Mouse (Mus musculus) ES-Bruce4 (cell line): ENCODE measurements at regions not wholly inside any gene's neighbourhood (a gene's known extent, or its start where the extent isn't known, plus 50 kb on each side); places are given as distances from the start of the nearest gene placed in this dataset.

Experiments
- H3K27ac ChIP-seq: 2 replicates; pipeline ENCODE4 v1.5.1; 2012; ENCODE audit warnings: low read length, inconsistent platforms; ENCODE audit not compliant: insufficient read depth
- H3K27me3 ChIP-seq: 2 replicates; pipeline ENCODE4 v1.6.1; 2012; ENCODE audit warnings: mild to moderate bottlenecking, low read length, inconsistent platforms; ENCODE audit not compliant: control insufficient read depth, poor library complexity, insufficient read depth, severe bottlenecking
- H3K36me3 ChIP-seq: 2 replicates; pipeline ENCODE4 v1.6.1; 2012; ENCODE audit warnings: inconsistent platforms, mild to moderate bottlenecking, low read length, moderate library complexity; ENCODE audit not compliant: control insufficient read depth, poor library complexity, insufficient read depth, severe bottlenecking
- H3K4me1 ChIP-seq: one replicate; pipeline ENCODE4 v1.8.1; 2011; ENCODE audit warnings: low read length; ENCODE audit not compliant: control insufficient read depth, insufficient read depth
- H3K4me3 ChIP-seq: 2 replicates; pipeline ENCODE4 v1.5.1; 2011; ENCODE audit warnings: low read depth, mild to moderate bottlenecking, low read length
- H3K9ac ChIP-seq: 2 replicates; pipeline ENCODE4 v1.6.1; 2012; ENCODE audit warnings: low read depth, mild to moderate bottlenecking, inconsistent platforms; ENCODE audit not compliant: poor library complexity, severe bottlenecking
- H3K9me3 ChIP-seq: replicated peaks from 2 replicates; pipeline ENCODE4 v1.6.1; 2012; ENCODE audit warnings: mild to moderate bottlenecking, low read length, inconsistent platforms; ENCODE audit not compliant: control insufficient read depth, poor library complexity, insufficient read depth, severe bottlenecking
- CTCF ChIP-seq: IDR thresholded peaks from one replicate; pipeline ENCODE4 v1.8.1; 2011; ENCODE audit warnings: low read depth, low read length
- EP300 ChIP-seq: IDR thresholded peaks from 2 replicates; pipeline ENCODE4 v1.6.1; 2011; ENCODE audit warnings: low read depth, low read length; ENCODE audit not compliant: insufficient read depth
- POLR2A ChIP-seq: IDR thresholded peaks from one replicate; pipeline ENCODE4 v1.8.1; 2011; ENCODE audit warnings: low read length; ENCODE audit not compliant: insufficient read depth

- Histone ChIP-seq H3K36me3 (no peaks in the 10 kb centered on the region), H3K9me3 (no peaks in the 10 kb centered on the region), H3K4me3 (no peak overlapping the region), H3K4me1 (no peaks in the 10 kb centered on the region), H3K9ac (no peak overlapping the region), H3K27me3 (no peaks in the 10 kb centered on the region), H3K27ac (no peak overlapping the region)
- TF ChIP-seq EP300 = no peak
- TF ChIP-seq POLR2A = no peak
- no peak for TF ChIP-seq CTCF
These were observed 54.0 kb upstream of the Xpo1 start for GRCm38 (mm10) chr11:23201701-23202449.

GRCm38 (mm10) chr11:23203566-23203965 lies 52.3 kb upstream of the Xpo1 start:
- H3K4me3 ChIP-seq = peak overlapping the region; percentile 31
- H3K27me3 ChIP-seq = no peaks in the 10 kb centered on the region
- no peaks in the 10 kb centered on the region for H3K9me3 ChIP-seq
- H3K36me3 ChIP-seq = no peaks in the 10 kb centered on the region
- H3K4me1 ChIP-seq = no peaks in the 10 kb centered on the region
- TF ChIP-seq CTCF (no peak), EP300 (no peak), POLR2A (no peak)
- H3K9ac ChIP-seq = peak overlapping the region; percentile 49
- no peak overlapping the region for H3K27ac ChIP-seq

GRCm38 (mm10) chr11:23204041-23204440 lies 51.8 kb upstream of the Xpo1 start:
- no peaks in the 10 kb centered on the region for H3K4me1 ChIP-seq
- no peaks in the 10 kb centered on the region for H3K36me3 ChIP-seq
- H3K9ac ChIP-seq = peak overlapping the region; percentile 49; the same call in 1 of the 2 replicates
- no peaks in the 10 kb centered on the region for H3K9me3 ChIP-seq
- TF ChIP-seq EP300 = no peak
- no peak for TF ChIP-seq POLR2A
- no peak for TF ChIP-seq CTCF
- H3K4me3 ChIP-seq = peak overlapping the region; percentile 31
- no peak overlapping the region for H3K27ac ChIP-seq
- no peaks in the 10 kb centered on the region for H3K27me3 ChIP-seq
